Mouse (Mus musculus): ENCODE data around the gene Thumpd1.

DNA sequence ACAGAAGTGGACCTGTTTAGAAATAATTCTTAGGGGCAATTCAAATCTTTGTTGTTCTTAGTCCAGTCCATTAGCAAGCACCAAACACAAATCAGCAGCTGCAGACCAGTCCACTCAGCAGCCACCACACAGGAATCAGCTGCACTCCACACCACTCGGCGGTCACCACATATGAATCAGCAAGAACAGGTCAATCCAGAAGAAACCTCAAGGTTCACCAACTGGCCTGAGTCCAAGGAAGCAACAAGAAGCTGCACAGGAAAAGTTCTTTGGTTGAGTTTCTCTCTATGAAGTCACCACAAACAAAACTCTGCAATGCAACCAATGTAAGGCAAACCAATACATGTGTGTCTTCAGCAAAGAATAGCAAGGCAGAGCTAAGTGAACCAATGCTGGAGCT, 7.0 kb upstream of the Thumpd1 start:
- TF ChIP-seq CTCF (IDR thresholded peaks at IDR 0.05) (no peak), EP300 (IDR thresholded peaks at IDR 0.05) (no peak)
